Mouse (Mus musculus) embryonic facial prominence, embryonic 12.5 days (tissue): Measurements from ENCODE around the gene Tbx15. TPM values are rescaled to one million over a fixed set of nuclear protein-coding genes. Genes with fewer than 3 reads are reported as not detected.

Experiments
- ATAC-seq: fragments of 200-750 bp; cut with Nextera tagmentation; 2 replicates; pipeline ENCODE4 v1.8.0; 2017; ENCODE audit not compliant: insufficient number of reproducible peaks, insufficient read depth, low FRiP score, low TSS enrichment
- H3K27ac ChIP-seq: fragments of 300-500 bp; sonication (generic); 2 replicates; pipeline ENCODE4 v1.5.1; 2016; ENCODE audit warnings: mild to moderate bottlenecking
- H3K27me3 ChIP-seq: fragments of 300-500 bp; sonication (generic); 2 replicates; pipeline ENCODE4 v1.6.1; 2016; ENCODE audit warnings: mild to moderate bottlenecking, moderate library complexity
- H3K36me3 ChIP-seq: fragments of 300-500 bp; sonication (generic); 2 replicates; pipeline ENCODE4 v1.6.1; 2016; ENCODE audit warnings: mild to moderate bottlenecking
- H3K4me1 ChIP-seq: fragments of 300-500 bp; sonication (generic); 2 replicates; pipeline ENCODE4 v1.6.1; 2016
- H3K4me2 ChIP-seq: fragments of 300-500 bp; sonication (generic); replicated peaks from 2 replicates; pipeline ENCODE4 v1.6.1; 2016; ENCODE audit warnings: mild to moderate bottlenecking, moderate library complexity
- H3K4me3 ChIP-seq: fragments of 300-500 bp; sonication (generic); 2 replicates; pipeline ENCODE4 v1.5.1; 2016; ENCODE audit warnings: mild to moderate bottlenecking
- H3K9ac ChIP-seq: fragments of 300-500 bp; sonication (generic); 2 replicates; pipeline ENCODE4 v1.6.1; 2016; ENCODE audit warnings: mild to moderate bottlenecking, moderate library complexity
- H3K9me3 ChIP-seq: fragments of 300-500 bp; sonication (generic); 2 replicates; pipeline ENCODE4 v1.6.1; 2016; ENCODE audit warnings: mild to moderate bottlenecking, moderate library complexity
- WGBS: fragments of 180-500 bp; shearing (Covaris S2); methylation state at CpG from one replicate; pipeline ENCODE4 v1.1.7; 2016; 5-methylcytosine and 5-hydroxymethylcytosine counted together
- polyA plus RNA-seq: library from polyadenylated mRNA; unstranded; fragments of >200 nt; fragmentation: Nextera tagmentation; extraction: Ambion mirVana; gene quantifications from 2 replicates; pipeline ENCODE4 v1.2.1, GENCODE M21; 2016

Tbx15 gene
- 14.5 and 15.2 TPM in 2 replicates for polyA plus RNA-seq

- peaks cover 3% of the 10 kb centered on the region; the same call in 1 of the 2 replicates for H3K4me1 ChIP-seq
- WGBS, result under 1% methylated on average over 20 of the region's 20 CpGs
- H3K9ac ChIP-seq, result 0 out of 2 replicates have a peak within 1 kb of the TSS, but pooled peaks have one; percentile 19
- H3K4me2 ChIP-seq, result peak within 1 kb of the TSS; percentile 39
- H3K27me3 ChIP-seq, result peaks cover 78% of the 10 kb centered on the region
- H3K4me3 ChIP-seq, result peak within 1 kb of the TSS; percentile 27
- H3K9me3 ChIP-seq, result no peaks in the 10 kb centered on the region
- H3K27ac ChIP-seq, result no peak within 1 kb of the TSS
- H3K36me3 ChIP-seq, result no peaks in the 10 kb centered on the region
- ATAC-seq, result 0 out of 2 replicates have a peak, but pooled peaks have one; percentile 47
These were observed at the start of gene Tbx15 for GRCm38 (mm10) chr3:99240213-99240720. Gene Tbx15, plus strand, starts transcription at chr3:99240381.

DNA sequence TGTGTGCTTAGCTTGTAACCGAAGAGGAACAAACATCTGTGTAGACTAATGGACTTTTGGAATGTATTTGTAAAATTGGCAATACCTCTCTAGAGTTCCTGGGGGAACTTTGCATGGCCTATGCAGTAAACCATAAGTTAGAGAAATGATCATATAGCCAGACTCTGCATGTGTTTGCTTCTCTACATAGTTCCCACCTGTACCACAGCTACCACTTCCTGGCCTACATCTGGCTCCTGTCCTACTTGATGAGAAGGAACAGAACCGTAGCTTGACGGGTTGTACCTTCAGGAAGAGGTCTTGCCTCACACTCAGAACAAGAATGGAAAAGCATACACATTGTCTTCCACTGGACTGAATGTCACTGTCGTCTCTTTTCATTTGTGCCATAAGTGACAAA lies 46.6 kb upstream of the Tbx15 start:
- H3K4me2 ChIP-seq, result no peak overlapping the region
- no peak for ATAC-seq
- no peak overlapping the region for H3K4me3 ChIP-seq
- H3K27me3 ChIP-seq, result no peaks in the 10 kb centered on the region
- H3K9me3 ChIP-seq, result no peaks in the 10 kb centered on the region
- no peaks in the 10 kb centered on the region for H3K36me3 ChIP-seq
- WGBS, result 76% methylated on average over 4 of the region's 4 CpGs
- H3K27ac ChIP-seq, result no peak overlapping the region
- H3K9ac ChIP-seq, result no peak overlapping the region
- H3K4me1 ChIP-seq, result peaks cover 7% of the 10 kb centered on the region

DNA sequence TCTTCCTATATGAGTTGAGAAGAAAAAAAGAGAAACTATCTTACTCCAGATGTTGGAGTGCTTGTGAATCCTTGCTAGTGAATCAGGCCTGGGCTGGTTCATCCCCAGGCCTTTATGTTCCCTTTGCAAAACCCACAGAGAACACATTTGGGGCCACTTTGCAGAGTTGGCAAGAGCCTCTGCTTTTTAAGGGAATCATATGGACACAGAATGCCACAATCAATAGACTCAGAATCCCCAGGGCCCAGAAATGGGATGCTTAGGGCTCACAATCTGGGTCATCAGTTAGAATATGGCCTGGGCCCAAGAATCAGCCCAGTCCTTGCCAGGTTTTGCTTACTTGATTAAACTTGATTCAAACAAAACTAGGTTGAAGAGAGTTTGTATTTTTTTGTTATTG lies 36.9 kb upstream of the Tbx15 start:
- Histone ChIP-seq H3K4me1 (no peaks in the 10 kb centered on the region), H3K9me3 (no peaks in the 10 kb centered on the region), H3K4me2 (no peak overlapping the region), H3K36me3 (no peaks in the 10 kb centered on the region), H3K9ac (no peak overlapping the region), H3K27me3 (no peaks in the 10 kb centered on the region), H3K27ac (no peak overlapping the region), H3K4me3 (no peak overlapping the region)
- ATAC-seq, result no peak

- Histone ChIP-seq H3K9me3 (no peaks in the 10 kb centered on the region), H3K36me3 (no peaks in the 10 kb centered on the region), H3K4me2 (no peak overlapping the region), H3K4me1 (peaks cover 14% of the 10 kb centered on the region), H3K9ac (no peak overlapping the region), H3K27me3 (no peaks in the 10 kb centered on the region), H3K27ac (no peak overlapping the region), H3K4me3 (no peak overlapping the region)
- ATAC-seq, result no peak
- 35% methylated on average over 1 of the region's 1 CpGs for WGBS
These were observed 31.8 kb upstream of the Tbx15 start for GRCm38 (mm10) chr3:99208416-99208815.

GRCm38 (mm10) chr3:99211105-99211698 lies 29.0 kb upstream of the Tbx15 start:
- no peak for ATAC-seq
- no peaks in the 10 kb centered on the region for H3K9me3 ChIP-seq
- H3K9ac ChIP-seq, result no peak overlapping the region
- no peak overlapping the region for H3K4me2 ChIP-seq
- no peaks in the 10 kb centered on the region for H3K27me3 ChIP-seq
- 0 out of 2 replicates have a peak overlapping the region, but pooled peaks have one; percentile 17 for H3K27ac ChIP-seq
- 38% methylated on average over 14 of the region's 14 CpGs for WGBS
- peaks cover 4% of the 10 kb centered on the region; the same call in 1 of the 2 replicates for H3K36me3 ChIP-seq
- peaks cover 17% of the 10 kb centered on the region for H3K4me1 ChIP-seq
- no peak overlapping the region for H3K4me3 ChIP-seq

- no peak for ATAC-seq
- H3K4me2 ChIP-seq, result no peak overlapping the region
- no peaks in the 10 kb centered on the region for H3K36me3 ChIP-seq
- no peaks in the 10 kb centered on the region for H3K4me1 ChIP-seq
- 76% methylated on average over 2 of the region's 2 CpGs for WGBS
- no peak overlapping the region for H3K9ac ChIP-seq
- H3K27me3 ChIP-seq, result no peaks in the 10 kb centered on the region
- no peak overlapping the region for H3K27ac ChIP-seq
- no peak overlapping the region for H3K4me3 ChIP-seq
- no peaks in the 10 kb centered on the region for H3K9me3 ChIP-seq
These were observed 12.4 kb upstream of the Tbx15 start for GRCm38 (mm10) chr3:99227807-99228206.

- H3K4me2 ChIP-seq, result peak overlapping the region; percentile 43
- whole genome bisulfite sequencing, result 4% methylated on average over 20 of the region's 20 CpGs
- H3K9ac ChIP-seq, result no peak overlapping the region
- 0 out of 2 replicates have a peak, but pooled peaks cover 3% of the 10 kb centered on the region for H3K4me1 ChIP-seq
- H3K36me3 ChIP-seq, result no peaks in the 10 kb centered on the region
- peak overlapping the region; percentile 13 for H3K4me3 ChIP-seq
- no peaks in the 10 kb centered on the region for H3K9me3 ChIP-seq
- H3K27ac ChIP-seq, result 0 out of 2 replicates have a peak overlapping the region, but pooled peaks have one; percentile 11
- ATAC-seq, result 0 out of 2 replicates have a peak, but pooled peaks have one; percentile 45
- H3K27me3 ChIP-seq, result peaks cover 36% of the 10 kb centered on the region
These were observed 6.5 kb upstream of the Tbx15 start for GRCm38 (mm10) chr3:99233393-99234318.

DNA sequence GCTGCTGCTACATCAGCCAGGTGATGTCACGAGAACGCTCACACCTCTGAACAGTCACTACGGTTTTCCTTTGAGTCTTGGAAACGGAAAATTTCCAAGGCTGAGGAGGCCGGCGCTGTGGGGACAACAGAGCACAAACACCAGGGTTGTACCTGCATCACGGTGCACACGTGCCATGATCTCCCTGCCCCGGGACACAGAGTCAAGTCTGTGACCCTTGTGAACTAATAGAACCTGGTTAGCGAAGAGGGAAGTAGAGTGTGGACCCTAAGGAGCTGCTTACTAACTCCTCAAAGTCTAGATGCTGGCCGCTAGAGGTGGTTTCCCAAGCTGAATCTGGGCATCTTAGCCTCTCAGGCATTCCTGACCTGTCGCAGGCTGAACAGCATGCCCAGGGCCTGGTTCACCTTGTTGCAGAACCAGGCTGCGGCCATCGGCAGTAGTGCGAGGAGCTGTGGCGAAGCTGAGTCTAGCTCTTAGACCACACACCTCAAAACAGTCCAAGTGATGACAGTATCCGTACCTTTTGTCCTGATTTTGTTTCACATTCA lies 5.8 kb upstream of the Tbx15 start:
- H3K27ac ChIP-seq, result no peak overlapping the region
- no peak overlapping the region for H3K9ac ChIP-seq
- H3K36me3 ChIP-seq, result no peaks in the 10 kb centered on the region
- H3K4me2 ChIP-seq, result peak overlapping the region; percentile 43
- WGBS, result 6% methylated on average over 17 of the region's 17 CpGs
- peak overlapping the region; percentile 13 for H3K4me3 ChIP-seq
- 0 out of 2 replicates have a peak, but pooled peaks cover 3% of the 10 kb centered on the region for H3K4me1 ChIP-seq
- no peaks in the 10 kb centered on the region for H3K9me3 ChIP-seq
- 0 out of 2 replicates have a peak, but pooled peaks have one; percentile 12 for ATAC-seq
- H3K27me3 ChIP-seq, result peaks cover 41% of the 10 kb centered on the region

DNA sequence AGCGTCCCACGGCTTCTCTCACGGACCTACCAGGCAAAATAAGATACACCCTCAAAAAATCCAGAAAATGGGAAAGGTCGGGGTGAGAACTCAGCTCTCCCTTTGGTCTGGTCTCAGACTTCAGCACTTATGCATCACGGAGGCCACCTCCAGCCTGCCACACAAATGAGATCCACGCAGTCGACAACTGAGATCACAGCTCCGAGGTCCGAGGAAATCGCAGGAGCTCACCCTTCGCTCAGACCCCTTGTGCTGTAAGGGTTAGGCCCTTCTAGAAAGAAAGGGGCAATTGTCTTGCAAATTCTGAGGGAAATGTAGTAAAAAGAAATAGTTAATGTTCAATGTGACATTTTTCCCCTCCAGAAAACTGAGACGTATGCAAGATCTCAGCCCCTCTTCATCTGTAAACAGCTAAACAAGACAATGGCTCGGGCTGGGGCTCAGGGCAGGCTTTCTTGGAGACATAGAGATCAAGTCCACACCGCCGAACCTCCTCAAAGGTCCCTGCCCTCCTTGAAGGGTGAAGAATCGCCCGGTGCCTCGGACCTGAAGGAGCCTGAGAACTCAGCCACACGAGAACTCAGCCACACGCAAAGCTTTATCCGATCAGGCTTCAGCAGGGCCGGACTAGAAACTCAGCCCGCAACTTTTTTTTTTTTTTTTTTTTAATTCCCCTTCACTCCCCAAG lies 4.9 kb upstream of the Tbx15 start:
- Histone ChIP-seq H3K27ac (no peak overlapping the region), H3K4me3 (no peak overlapping the region), H3K9ac (no peak overlapping the region), H3K27me3 (peaks cover 50% of the 10 kb centered on the region), H3K36me3 (no peaks in the 10 kb centered on the region), H3K4me1 (peaks cover 5% of the 10 kb centered on the region; the same call in 1 of the 2 replicates), H3K4me2 (no peak overlapping the region), H3K9me3 (no peaks in the 10 kb centered on the region)
- ATAC-seq, result no peak
- 3% methylated on average over 23 of the region's 23 CpGs for WGBS

GRCm38 (mm10) chr3:99235804-99236755 lies 4.1 kb upstream of the Tbx15 start:
- WGBS, result 5% methylated on average over 18 of the region's 18 CpGs
- peaks cover 51% of the 10 kb centered on the region for H3K27me3 ChIP-seq
- H3K9ac ChIP-seq, result no peak overlapping the region
- no peak overlapping the region for H3K4me3 ChIP-seq
- no peaks in the 10 kb centered on the region for H3K36me3 ChIP-seq
- no peak overlapping the region for H3K4me2 ChIP-seq
- no peaks in the 10 kb centered on the region for H3K9me3 ChIP-seq
- ATAC-seq, result no peak
- no peak overlapping the region for H3K27ac ChIP-seq
- peaks cover 6% of the 10 kb centered on the region; the same call in 1 of the 2 replicates for H3K4me1 ChIP-seq
